Mouse (Mus musculus) thymus, adult 2 months (tissue): ENCODE measurements at regions not wholly inside any gene's neighbourhood (a gene's known extent, or its start where the extent isn't known, plus 50 kb on each side); places are given as distances from the start of the nearest gene placed in this dataset.

ENCODE experiments used
- CTCF ChIP-seq: fragments of 200-500 bp; IDR thresholded peaks from 2 replicates; pipeline ENCODE4 v1.5.1; 2012; ENCODE audit warnings: mild to moderate bottlenecking, control low read depth, low read length, moderate library complexity, borderline replicate concordance; ENCODE audit not compliant: control insufficient read depth, poor library complexity, insufficient read depth; ENCODE audit errors: extremely low read depth
- POLR2A ChIP-seq: fragments of 200-500 bp; IDR thresholded peaks from 2 replicates; pipeline ENCODE4 v1.6.1; 2012; ENCODE audit warnings: mild to moderate bottlenecking, low read length, control low read depth, moderate library complexity; ENCODE audit not compliant: control insufficient read depth, poor library complexity, insufficient read depth; ENCODE audit errors: extremely low read depth

GRCm38 (mm10) chr12:25934526-25934925 is 480.5 kb downstream of the Rnf144a start:
- TF ChIP-seq CTCF (no peak), POLR2A (no peak)
